Mouse (Mus musculus) cerebellum, adult 8-10 months (tissue): ENCODE measurements around the gene Tmem167.
"Not testable (repeated sequence)": the region's sequence is repeated elsewhere in the genome, so short reads cannot be mapped to it uniquely, and the experiment has no call there.

ENCODE experiments used
- DNase-seq: peaks from one replicate; pipeline ENCODE4 v3.0.0; 2022

The Tmem167 gene

DNA sequence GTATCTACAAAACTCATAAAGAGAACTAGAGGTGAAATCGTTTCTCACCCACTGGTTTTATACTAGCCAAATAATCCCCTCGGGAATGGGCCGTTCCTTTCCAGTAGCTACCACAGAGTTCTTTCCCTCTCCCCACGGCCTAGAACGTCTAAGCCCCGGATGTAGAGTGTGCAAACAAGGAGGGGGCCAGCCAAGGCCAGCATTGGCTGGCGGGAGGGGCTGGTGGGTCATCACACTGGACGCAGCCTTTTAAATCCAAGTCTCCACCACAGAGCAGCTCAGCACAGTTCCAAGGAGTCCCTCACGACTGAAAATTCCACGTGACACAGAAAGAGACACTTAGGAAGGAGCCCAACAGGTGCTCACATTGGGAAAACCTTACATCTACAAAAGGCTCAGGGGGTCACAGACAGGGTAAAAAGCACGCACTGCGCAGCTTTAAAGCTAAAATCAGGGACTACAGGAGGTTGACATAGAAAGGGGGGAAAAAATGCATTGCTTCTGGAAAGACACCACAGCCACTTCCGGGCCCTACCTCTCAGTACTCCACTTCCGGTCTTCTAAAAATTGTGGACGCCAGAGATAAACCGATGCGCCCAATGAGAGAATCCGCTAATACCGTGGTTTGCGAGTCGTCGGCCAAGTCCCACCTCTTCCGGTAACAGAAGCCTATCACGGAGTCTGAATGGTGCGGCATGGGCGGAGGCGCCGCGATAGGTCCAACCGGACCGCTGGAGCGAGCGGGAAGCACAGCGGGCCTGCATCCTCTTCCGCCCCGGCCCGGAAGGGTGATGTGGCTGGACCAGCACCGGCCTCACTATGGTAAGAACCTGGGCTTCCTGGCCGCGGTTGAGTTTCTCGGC is at the start of gene Tmem167, which contains the start of gene Xrcc4:
TSS of gene Tmem167 (plus strand) at position 162 of the 863 bp plus-strand sequence.
TSS of gene Xrcc4 (minus strand) at position 647 of the 863 bp plus-strand sequence.
- peak; percentile 96 for DNase-seq

DNA sequence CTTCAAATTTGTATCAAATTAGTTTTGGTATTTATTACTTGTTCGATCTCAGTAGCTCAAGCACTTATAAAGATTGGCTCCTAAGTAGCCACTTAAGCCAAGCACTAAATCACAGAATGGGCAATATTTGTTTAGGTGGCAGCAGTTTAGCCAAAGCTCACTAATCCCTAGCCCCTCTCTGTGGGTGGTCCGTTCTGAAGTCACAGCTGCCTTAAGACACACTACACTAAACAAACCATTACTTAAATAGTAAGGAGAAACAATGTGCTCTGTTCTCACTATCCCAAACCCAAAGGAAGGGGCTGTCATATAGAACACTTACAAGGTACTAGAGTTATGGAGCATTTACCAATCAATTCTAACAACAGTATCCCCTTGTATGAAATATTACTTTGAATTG is 49.3 kb upstream of the Tmem167 start:
- no peak for DNase-seq

DNA sequence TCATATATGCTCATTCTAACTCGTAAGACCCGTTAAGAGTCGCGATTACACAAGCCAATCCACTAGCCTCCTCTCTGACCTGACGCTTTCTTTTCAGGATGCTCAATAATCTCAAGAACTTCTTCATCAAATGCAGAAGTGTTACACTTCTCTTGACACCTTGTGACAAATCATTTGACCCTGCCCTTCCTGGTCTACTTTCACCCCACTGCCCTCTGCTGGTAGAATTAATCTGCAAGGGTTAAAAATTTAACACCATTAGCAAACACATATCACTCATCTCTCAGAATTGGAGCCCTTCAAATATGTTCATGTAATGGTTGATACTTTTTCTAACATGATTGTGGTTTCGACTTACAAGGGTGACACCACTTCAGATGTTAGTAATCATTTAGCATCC is 37.2 kb upstream of the Tmem167 start:
- DNase-seq, result no peak

DNA sequence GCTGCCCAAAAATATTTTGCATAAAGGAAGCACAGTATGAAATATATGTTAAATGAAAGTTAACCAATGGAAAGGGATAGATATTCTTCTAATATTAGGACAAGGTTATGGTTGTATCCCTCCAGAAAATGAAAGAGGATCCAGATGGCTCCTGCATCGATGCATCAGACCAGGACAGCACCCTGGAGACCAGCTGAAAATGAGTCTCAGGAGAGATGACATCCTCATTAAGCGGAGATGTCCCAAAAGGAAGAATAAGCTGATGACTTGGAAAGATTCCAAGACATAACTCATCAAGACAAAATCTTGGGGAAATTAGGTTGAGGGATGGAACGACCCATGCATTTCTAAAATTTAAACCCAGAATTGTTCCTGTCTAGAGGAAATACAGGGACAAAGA is 36.5 kb upstream of the Tmem167 start:
- DNase-seq, result no peak

DNA sequence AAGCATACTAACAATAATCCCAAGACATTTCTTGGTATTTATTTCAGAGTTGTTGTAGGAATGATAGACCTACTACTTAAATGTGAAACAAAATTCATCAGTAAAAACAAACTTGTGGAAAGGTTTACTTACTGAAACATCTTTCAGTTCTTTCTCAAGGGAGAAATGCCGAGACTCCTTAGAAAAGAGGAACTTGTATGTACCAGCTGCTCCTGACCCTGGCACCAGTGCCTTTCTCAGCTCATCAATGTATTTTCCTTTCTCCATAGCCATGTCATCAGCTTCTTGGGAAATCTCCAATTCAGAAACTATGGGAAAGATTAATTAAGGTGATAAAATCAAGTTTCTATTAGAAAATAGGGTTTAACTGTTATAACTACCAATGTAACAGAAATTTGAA is 27.0 kb upstream of the Tmem167 start:
- no peak for DNase-seq

DNA sequence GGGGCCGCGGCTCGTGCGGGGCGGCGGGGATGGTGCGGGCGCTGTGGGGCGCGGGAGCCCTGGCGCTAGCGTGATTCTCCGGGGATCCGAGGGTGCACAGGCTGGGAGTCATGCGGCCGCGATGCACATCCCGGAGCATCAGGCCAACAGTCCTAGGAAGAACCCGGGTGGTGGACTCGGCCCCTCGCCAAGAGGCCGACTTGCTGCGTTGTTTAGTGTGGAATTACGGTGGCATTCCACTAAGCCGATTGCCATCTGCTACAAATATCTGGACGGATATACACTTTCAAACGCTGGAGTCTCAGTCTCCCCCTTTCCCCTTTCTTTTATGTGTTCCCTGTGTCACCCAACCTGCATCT is 881 bp downstream of the Tmem167 start:
- DNase-seq, result no peak

DNA sequence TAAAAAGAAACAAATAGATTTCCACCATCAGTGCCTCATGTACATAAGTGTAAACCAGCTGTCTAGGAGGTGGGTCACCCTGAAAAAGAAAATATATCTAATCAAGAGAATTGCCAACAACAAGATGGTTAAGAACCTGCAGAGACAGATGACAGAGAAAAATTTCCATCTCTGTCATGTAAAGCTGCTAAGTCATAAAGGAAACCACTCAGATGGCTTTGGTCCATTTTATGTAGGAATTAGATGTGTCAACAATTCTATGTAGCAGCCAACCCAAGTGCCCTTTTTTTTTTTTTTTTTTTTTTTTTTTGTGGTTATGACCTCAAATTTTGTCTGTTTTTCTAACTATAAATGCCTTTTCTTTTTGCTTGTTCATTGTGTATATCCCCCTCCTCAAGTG is 12.6 kb downstream of the Tmem167 start:
- no peak for DNase-seq

DNA sequence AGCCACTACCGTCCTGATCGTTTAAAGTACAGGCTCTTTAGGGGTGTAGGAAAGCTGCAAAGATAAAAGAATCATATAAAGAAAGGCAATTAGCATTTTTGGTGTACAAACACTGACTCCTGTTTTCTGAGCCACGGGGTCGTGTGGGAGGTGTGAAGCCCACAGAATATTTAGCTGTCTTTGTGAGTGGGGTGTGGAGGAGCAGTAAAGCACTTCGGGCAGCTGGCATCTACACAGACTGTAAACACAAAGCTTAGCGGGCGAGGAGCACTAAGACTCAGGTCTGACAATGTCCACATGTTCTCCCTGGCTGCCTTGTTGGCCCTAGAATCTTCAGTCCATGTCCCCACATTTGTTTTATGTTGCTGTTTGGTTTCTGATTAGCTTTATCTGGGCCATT is 17.2 kb downstream of the Tmem167 start:
- DNase-seq, result no peak

DNA sequence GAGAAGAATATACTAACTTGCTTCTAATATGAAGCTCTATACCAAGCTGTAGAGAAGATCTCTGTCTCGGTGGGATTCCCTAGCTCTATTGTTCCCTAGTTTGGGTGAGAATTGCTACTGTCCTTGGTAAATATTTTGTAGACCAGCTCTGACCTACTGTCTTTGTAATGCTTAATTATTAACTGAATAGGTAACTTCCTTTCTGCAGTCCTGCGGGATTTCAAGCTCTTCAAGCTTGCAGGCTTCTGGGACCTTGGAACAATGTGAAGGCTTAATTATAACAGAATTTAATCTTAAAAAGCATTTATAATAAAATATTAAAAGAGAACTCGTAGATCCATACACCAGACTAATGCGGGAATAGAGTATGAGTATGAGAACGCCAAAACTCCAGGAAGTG is 19.8 kb downstream of the Tmem167 start:
- not testable (repeated sequence) for DNase-seq

DNA sequence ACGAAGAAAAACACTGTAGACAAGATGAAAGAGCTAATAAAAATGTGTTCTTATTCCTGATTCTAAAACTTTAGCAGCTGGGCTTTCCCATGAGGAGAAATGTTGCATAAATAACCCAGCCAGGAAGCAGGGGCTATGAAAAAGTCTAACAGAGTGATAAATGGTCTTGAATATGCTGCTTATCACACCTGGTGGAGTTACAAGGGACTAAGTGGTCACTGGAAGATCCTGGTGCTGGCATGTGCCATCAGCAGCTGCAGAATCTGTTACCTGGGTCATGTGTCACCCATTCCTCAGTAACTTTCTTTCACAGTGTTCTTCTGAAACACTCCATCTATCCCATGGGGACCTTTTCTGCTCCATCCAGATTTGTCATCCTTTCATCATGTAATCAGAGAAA is 22.8 kb downstream of the Tmem167 start:
- no peak for DNase-seq

DNA sequence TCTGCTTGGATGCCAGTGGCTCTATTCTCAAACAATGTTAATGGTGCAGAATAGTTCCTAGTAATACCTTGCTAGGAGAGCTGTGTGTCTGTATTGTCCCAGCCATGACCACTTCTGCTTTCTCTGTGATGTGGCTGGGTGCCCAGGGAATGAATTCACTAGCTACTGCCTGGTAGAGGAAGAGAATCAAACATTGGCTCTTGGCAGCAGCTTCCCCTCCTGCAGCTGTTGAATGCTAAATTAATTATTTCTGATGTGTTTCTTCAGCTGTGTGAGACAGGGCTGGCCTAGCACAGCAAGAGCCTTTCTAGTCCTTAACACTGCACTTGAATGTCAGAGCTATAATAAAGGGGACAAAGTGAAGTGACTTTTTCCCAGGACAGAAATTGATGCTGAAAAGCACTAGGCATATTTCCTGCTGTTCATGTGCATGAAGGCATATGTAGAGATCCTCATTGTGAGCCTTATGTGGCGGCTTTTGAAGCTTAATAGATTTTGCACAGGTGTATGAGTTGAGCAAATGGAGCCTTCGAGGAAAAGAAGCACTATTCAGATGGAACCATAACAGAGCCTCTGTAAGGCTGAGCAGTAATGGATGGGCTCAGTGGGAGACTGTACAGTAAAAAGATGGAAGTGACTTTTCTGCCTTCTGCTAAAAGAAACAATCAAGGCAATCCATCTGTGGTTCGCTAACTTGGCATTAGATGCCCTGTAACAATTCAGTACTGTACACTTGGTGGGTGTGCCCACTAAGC is 47.4 kb downstream of the Tmem167 start:
- DNase-seq, result no peak

DNA sequence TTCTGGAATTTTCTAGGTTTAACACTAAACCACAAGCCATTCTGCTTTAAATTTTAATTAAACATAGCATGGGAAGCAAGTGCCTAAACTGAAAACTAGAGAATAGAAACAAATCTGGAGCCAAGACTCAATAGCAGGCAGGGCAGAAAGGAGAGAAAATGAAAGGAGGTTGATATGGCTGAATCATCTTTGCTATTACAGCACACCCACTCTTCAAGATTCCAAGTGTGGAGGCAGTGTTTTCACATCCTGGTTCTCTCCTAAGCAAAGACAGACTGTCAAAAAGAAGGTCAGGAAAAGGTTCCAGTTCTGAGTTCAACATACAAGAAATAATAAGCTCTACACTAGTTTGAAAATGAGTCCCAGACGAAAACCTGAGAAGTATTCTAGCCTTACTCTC is 52.8 kb downstream of the Tmem167 start:
- no peak for DNase-seq

DNA sequence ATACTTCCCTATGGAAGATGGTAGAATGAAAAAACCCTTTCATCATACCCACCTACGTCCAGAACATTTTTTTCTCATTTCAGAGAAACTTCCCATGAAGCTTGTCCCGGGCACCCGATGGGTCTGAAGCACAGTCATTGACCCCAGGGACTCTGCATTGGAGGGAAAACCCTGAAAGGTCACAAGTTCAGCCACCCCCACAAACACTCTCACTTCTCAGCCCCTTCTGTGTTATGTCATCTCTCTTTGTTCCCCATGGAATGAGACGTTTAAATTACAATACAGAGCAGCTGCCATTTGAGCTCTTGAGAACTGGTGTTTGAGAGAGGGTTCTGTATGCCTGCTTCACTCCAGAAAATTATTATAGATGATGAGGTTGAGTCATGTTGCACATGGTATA is 54.3 kb downstream of the Tmem167 start:
- DNase-seq, result no peak

DNA sequence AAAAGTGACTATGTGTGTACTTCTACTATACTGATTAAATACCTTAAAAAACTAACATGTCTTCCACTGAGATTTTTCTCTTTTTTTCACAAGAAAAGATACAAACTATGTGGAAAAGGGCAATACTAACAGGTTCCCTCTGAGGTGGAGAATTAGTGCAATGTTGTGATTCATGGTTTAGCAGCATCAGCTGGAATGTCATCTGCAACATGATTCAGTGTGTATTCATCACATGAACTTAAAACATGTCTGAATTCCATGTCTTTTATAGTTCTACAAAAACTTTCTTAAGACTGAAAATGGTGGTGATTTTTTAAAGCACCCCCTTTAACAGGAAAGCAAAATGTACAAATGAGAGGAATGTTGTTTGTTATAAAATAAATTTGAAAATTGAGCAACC is 63.0 kb downstream of the Tmem167 start:
- no peak for DNase-seq

DNA sequence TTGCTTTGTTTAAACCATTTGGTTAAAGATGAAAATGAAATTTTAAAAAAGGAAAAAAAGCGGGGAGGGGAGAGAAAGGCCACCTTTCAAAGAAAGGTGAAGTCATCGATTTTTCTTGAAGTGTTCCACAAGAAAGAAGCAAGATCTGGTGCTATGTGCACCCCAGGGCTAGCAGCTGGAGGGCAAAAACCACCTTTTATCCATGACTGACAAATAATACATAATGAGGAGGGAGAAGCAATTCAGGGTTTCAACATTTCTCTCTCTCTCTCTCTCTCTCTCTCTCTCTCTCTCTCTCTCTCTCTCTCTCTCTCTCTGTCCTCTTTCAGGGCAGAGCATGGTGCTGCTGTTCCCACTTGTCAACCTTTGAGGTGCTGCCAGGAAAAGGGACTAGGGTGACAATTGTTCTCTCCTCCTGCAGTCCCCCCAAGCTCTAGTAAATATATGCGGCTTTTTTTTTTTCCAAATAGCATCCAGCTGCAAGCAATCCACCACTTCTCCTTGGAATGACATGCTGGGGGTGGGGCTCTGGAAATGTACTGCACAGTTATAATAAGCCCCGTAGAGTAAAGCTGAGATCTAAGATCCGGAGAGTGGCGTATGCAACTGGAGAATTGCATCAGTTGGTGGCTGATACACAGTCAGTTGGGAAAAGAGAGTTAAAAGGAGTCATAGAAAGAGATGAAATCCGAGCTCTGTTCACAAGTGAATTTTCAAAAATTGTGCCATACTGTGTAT is 63.8 kb downstream of the Tmem167 start:
- DNase-seq, result no peak

DNA sequence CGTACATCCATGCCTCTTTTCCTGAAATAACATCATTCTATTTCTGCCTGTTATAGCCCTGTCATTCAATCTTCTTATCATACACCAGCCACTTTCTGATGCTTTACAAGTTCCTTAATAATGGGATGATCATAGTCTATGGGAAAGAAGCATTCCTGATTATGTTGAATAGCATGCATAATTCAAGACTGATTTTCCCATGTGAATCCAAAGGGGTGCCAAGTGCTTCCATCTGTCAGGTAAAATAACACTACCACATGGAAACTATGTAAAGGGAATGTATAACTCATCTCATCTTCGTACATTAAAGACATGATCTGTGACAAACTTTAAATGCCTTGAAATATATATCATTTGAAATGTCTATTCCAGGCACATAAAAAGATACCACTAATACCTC is 75.2 kb downstream of the Tmem167 start:
- no peak for DNase-seq

DNA sequence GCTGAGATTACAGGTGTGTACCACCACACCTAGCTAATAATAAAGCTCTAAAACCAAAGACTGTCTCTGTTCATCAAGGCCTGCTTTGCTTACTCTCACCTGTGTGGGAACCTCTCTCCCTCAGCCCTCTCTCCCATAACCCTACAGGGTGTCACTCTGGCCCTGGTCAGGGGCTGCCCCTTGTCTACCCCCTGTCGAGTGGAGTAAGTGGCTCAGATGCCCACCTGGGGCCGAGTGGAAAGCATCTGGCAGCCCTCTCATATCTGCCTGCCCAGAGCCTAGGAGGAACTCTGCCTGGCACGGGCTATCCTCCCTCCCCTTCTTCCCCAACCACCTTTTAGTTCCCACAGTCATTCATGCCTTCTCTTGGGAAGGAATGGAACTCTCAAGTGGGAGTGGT is 78.1 kb downstream of the Tmem167 start:
- no peak for DNase-seq

DNA sequence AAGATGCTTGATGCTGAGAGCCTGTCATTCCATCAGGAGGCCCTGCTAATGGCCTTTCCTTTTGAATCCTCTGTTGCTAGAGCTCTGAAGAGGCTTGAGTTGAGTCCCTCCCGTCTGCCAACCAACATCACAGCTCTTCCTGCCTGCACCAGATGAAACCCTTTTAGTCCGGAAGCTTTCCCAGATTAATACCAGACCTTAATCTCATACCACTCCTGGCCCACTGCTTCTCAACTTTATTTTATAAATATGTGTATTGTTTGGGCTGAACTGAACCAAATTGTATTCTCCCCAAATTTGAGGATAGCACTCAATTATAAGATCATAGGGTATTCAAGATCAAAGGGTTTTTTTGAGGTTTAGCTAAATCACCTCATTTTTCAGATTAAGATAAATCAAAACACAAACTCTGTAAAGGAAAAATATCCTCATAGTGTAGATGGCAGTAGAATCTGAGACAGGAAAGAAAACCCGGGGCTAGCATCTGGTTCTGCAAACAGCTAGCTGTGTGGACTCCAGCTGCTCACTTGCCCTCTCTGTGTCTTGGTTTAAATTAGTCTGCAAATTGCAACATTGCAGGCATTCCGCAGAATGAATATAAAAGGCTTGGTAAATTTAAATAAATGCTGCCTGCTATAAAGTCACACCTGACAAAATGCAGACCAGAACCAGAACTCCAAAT is 81.3 kb downstream of the Tmem167 start:
- no peak for DNase-seq

DNA sequence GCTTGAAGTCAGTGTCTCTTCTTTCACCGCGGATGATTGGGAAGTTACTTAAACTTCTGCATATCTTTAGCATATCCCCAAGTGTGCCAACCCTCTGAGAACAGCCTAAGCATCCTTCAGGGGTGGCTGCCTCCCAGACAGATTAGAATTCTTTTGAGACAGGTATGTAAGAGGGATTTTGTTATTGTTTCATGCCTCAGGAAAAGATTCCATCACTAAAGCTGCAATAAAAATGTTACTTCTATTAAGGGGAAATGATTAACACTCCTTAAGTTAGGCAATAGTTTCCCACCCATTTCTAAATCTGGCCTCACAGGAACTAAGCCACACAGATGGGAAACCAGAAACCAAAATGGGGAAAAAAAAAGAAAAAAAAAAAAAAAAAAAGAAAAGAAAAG is 81.9 kb downstream of the Tmem167 start:
- DNase-seq, result no peak

DNA sequence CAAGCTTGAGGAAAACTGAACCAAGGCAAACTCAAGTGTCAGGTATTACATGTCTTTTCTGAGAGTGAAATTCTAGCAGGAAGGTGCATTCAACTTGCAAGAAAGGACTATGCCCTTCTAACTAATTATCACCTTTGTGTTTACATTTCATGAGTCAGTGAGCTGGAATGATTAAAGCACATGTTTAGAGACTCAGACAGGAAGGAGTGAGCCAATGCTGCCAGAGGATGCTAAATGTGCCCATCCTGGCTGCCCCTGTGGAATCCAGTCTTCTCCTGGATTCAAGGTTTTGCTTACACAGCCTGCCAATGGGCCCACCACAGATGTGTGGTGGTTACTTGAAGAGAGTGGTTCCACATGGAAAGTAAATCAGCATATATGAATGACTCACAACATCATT is 82.5 kb downstream of the Tmem167 start:
- no peak for DNase-seq

DNA sequence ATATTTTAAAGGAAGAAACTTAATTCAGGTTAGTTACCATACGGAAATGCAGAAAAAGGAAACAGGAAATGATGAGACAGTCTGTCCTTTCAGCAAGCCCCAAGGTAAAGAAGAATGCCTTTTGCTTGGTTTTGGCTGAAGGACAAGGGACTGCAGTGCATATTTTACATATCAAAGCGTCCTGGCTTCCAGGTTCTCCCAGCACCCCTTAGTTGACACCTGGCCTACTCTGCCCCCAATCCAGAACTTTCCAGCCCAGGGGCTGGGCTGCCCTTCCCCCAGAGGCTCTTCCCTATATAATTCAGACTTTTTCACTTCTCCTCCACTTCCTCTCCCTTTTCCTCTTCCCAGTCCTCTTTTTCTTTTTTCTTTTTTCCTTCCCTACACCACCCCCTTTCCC is 86.7 kb downstream of the Tmem167 start:
- DNase-seq, result no peak

DNA sequence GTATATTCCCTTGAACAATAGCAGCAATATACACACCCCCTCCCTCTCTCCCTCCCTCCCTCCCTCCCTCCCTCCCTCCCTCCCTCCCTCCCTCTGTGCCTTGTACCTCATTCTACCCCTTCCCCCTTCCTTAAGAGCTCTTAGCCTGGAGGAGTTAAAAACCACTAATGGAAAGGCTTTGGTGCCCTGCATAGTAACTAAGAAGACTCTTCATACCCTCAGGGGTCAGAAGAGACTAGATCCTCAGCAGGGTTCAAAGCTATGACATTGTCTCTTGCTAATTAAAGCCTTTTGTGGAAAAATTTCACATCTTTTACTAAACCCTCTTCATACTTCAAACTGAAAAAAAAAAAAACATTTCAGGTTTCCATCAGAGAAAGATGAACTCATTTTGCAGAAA is 93.3 kb downstream of the Tmem167 start:
- DNase-seq, result no peak

DNA sequence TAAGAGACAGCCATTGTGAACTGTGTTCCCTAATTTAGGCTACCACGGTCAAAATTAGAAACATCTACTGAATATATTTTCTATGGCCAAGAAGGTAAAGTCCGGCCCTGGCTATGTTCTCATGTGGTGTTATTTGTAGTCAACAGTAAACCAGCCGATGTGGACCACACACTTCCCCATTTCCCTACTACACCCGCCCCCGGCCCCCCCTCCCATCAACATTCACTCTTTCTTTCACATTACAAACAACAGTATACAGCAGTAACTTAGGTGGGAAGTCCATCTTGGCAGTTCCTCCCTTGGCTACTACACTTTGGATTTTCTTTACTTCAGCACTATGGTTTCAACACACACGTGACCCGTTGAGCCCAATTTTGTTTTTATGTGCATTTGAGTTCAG is 94.6 kb downstream of the Tmem167 start:
- DNase-seq, result no peak
